Mouse (Mus musculus) MN1 (cell line): ENCODE measurements around the gene Mcu.

ENCODE experiments used
- DNase-seq: peaks from one replicate; pipeline ENCODE4 v3.0.0-alpha.2; 2016; ENCODE audit warnings: low spot score

Gene Mcu

GRCm38 (mm10) chr10:59616522-59616921 lies at the start of gene Mcu:
Gene Mcu (minus strand): TSS chr10:59616692.
- DNase-seq = peak; percentile 98

DNA sequence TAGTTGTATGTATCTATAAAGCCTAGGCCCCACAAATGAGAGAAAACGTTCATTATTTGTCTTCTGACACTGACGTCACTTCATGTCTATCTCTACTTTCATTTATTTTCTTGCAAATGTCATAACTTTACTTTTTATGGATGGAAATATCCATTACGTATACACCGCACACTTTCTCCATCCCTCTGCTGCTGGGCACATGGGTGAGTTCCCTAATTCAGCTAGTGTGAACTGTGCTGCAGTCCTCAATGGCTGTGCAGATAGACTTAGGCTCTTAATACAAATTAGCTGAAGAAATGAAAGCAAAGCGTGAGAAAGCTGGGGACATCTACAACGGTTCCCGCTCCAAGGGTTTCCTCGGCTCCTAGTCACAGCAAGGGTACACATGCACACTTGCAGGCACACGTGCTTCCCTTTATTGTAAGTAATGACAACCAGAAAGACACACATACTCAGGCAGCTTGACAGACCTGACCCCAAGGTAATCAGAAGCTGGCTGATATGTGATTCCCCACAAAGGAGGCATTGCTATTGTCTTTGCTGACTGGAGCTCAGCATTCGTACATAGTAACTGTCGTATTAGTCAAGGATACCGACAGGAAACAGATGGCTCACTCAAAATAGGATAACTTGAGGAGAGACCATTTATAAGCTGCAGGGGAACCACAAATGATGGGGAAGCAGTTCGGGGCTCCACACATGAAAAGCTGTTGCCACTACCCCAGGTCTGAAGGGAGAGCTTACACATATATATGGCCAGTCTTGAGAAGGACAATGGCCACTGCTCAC lies 49.2 kb upstream of the Mcu start:
- DNase-seq = no peak

DNA sequence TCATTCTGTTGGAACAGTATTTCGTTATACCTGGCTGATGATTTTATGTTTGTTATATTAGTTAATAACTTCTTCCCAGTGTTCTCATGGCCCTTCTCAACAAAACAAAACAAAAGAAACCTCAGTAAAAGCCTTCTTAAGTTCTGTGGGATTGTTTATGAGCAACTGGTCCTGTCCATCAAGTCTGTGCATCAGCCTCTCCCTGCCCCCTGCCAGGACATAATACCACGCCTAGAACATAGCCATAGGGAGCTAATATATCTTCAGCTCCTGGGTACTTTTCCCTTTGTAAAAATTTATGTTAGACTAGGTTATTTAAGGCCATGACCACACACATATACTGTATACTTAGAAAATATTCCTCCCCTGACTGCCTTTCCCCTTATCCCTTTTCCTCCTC lies 48.3 kb upstream of the Mcu start:
- no peak for DNase-seq

- DNase-seq = no peak
Observed at GRCm38 (mm10) chr10:59656799-59657198, 40.3 kb upstream of the Mcu start.

DNA sequence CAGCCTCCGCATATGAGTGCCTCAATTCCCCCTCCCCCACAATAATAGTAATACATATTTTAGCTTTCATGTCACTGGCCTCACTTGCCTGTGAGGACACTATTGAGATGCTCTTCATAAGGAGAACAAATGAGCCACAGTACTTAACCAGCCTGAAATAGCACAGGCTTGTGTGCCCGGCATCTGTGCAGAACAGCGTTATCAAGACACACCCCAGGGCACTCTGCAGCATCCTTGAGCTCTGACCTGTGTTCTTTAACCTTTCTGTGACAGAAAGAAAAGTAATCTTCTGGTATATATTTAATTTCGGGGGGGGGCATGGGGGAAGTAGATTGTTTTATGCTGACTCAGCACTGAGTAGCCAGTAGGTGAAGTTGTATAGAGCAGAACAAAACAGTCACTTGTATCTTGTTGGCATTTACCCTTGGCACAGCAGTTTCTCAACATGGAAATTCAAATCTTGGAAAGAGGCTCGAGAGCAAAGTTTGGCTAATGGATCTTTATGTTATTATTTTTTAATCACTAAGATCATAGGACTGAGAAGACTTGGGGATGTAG lies 30.4 kb upstream of the Mcu start:
- no peak for DNase-seq

DNA sequence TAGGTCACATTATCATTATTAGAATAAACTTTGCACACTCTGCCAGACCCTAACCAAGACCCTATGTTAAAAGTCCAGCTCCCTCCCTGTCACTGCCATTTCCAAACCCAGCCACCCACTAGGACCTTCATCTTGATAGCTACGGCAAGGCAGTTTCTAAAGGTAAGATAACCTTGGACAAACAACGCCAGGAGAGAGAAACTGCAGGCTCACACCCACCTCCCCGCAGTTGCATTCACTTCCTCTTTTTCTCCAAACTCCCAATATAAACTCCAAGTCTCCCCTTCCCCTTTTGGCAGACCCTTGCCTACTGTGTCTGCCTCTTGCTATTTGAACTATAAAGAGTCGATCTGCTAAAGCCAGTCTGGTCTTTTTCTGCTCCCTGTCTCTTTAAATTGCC lies 28.7 kb upstream of the Mcu start:
- DNase-seq = no peak

- DNase-seq = no peak
Observed at GRCm38 (mm10) chr10:59644710-59645109, 28.2 kb upstream of the Mcu start.

DNA sequence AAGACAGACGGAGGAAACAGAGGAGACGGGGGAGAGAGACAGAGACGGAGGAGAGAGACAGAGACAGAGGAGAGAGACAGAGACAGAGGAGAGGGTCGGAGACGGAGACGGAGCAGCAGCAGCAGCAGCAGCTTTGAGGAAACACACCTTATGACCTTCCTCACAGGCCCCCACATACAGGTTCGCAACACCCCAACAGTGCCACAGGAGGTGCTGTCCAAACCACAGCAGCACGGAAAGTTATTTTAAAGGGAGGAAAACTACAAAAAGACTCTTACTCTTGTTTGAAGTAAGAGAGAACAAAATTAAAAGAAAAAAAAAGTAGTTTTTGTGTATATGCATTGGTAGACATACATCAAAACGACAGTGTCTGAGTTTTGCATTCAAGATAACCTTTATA lies 27.2 kb upstream of the Mcu start:
- no peak for DNase-seq

DNA sequence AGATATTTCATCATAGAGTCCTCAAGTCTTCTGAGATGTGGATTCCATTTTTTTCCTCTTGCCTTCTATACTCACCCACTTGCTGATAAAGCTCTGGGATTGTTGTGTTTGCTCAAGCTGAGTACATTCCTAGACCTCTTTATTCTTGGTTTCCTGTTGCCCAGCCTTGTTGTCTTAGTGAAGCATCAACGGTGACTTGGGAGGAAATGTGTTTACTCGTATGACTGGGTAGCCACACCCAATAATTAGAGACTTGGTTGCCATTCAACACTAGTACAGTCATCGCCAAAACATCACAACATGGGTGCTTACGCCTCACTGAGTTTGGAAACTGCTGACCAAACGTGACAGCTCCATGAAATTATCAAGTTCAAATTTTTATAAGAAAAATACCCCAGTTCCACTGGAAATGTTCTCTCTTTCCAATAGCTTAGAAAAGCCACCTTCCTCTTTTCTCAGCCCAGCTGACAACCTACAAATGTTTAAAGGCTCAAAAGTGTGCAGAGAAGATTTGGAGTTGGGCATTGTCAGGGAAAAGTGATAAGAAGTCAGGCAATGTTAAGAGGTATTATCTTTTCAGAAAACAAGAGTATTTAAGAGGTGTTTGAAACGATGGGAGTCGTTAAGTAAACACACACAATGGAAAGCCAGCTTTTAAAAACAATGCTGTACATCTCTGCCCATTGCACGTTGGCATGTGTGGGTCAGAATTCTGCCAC lies 26.3 kb upstream of the Mcu start:
- no peak for DNase-seq

- DNase-seq = no peak
Observed at GRCm38 (mm10) chr10:59638576-59638975, 22.1 kb upstream of the Mcu start.

- DNase-seq = peak; percentile 30
Observed at GRCm38 (mm10) chr10:59637596-59638124, 21.2 kb upstream of the Mcu start.

- peak; percentile 79 for DNase-seq
Observed at GRCm38 (mm10) chr10:59636751-59637533, 20.4 kb upstream of the Mcu start.

DNA sequence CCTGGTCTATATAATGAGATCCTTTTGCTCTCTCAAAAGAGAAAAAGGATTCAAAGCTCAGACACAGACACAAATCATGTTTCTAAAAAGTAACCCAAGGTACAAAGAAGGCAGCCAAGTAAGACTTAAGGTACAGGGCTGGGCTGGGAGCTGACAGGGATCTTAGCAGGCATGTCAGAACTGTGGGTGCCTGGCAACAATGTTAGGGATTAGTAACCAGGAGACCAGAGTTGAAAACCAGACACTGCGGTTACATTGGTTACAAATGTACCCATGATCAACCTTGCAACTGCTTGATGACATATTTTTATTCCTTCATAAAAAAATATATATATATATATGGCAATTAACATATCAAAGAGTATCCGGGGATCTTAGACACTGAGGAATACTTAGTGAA lies 19.6 kb upstream of the Mcu start:
- DNase-seq = peak; percentile 53

- DNase-seq = no peak
Observed at GRCm38 (mm10) chr10:59629506-59629782, 13.0 kb upstream of the Mcu start.

DNA sequence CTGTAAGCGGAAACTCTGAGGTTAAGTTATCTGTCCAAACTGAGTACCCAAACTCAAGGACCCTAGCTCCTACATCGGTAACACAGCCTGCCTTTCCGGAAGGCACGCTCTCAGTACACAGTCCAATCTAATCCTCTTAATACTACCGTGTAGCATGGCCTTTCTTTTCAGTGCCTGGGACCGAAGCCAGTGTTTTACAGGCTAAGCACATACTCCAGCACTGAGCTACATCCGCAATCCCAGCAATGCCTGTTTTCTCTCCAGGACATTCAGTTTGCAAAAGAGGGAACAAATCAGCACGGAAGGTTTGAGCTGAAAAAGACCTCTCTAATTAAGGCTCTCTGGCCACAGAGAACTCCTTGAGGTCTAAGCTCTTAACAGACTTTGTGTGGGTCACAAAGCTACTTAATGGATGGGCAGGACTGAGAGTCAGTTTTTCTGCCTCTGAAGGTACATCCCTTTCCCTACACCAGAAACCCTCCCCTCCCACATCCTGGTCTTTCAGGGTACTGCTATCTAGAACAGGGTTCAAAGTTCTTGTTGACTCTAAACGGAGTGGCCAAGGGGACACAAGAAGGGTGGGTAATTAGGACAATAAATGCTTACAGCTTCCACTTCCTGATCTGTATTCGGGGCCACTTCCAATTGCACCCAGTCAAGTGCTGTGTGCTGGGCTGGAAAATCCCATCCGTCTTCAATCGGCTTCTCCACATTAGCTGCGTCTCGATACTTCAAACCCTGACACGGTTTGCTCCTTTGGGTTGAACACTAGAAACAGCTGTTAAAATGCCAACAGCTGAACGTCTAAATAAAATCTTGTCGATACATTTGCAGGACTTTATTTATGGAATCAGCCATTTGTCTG lies 12.4 kb upstream of the Mcu start:
- DNase-seq = no peak

DNA sequence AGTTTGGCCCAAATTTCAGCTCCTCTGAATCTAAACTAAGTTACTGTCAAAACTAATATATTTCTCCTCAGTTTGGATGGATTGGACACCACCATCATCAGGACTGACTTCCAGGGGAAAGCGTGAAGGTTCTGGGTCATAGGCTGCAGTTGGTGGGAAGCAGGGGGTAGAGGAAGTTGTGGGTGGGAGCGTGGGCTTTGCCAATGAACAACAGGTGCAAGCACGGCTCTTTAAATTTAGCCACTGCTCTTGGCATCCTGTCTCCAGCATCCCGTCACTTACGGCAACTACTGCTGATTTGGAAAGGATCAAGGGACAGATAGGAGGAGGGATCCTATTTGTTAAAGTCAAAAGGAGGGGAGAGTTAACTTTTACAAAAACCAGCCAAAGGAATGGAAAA lies 7.0 kb upstream of the Mcu start:
- DNase-seq = no peak

DNA sequence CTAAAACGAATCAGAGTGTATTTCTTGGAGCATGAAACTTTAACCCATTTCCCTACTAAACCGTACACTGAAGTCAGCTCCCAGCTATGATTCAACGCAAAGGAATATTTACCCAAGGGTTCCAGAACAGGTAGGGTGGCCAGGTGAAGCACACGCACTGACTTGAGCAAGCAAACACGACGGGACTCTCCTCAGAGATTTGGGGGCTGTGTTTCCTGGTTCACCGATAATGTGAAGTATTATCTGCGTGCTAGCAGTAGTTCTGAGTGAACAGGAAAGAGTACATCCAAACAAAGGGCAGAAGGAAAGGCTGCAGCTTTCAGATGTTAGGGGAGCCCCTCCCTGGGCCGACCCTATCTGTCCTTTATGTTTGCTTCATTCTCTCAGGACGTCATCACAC lies 4.9 kb upstream of the Mcu start:
- no peak for DNase-seq

GRCm38 (mm10) chr10:59617776-59618175 lies 1.3 kb upstream of the Mcu start:
- no peak for DNase-seq

DNA sequence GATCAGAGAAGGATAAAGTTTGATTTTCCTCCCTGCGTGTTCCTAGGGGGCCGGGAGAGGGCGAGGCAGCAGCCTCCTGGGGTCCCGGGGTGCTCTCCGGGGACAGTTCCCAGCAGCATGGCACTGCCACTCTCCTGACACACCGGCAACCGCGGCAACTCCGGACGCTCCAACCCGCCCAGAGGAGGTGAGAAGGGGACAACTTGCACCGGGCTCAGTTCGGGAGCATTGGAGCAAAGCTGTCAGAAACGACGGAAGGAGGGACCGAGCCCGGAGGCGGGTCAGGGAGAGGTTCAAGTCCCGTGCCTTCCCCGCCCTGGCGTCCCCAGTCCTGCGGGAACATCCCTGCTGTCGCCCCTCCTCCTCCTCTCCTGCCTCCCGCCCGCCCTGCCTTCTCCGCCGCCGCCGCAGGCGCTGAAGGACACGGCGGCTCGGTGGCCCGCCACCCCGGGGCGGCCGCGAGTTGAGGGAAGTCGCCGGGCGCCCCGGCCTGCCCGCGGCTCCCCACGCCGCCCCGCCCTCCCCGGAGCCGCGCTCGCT lies 441 bp downstream of the Mcu start, which contains the start of gene Gm10322:
Gene Gm10322 (plus strand): TSS at position 83 of the 540 bp plus-strand sequence.
- DNase-seq = peak; percentile 91

DNA sequence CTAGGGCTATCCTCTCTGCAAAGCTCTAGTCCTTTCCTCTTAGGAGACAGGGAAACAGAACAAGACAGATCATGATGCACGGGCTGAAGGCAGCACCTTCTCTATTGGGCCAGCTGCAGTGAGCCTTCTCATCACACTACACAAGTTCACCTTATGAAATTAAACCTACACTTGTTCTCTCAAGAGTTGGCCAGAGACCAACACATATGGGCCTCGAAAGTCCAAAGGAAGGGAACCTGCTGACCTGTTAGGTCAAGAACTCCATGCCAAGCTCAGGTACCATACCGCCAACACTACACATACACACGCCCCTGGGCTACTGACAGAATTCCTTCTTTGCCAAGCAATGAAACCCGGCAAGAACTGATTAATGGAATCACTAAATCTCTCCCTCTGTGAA lies 1.1 kb downstream of the Mcu start:
- peak; percentile 35 for DNase-seq

DNA sequence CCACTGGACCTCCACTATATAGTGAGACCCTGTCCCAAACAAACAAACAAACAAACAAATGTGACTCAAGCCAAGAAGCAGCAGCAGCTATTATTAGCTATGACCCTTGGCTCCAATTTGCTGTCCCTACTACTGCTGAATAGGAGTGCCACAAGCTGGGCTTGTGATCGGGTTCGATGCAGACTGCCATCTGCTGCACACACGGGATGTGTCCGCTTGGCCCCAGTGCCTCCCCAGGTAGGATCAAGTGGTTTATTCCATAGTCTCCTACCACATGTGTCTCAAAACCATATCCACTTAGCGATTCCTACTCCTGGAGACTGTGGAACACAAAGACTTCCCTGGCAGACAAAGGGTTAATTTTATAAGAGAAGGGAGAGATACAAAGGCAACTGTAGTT lies 2.4 kb downstream of the Mcu start:
- DNase-seq = no peak
